Mouse (Mus musculus): ENCODE measurements around the gene Lix1l. TPM values are rescaled to one million over a fixed set of nuclear protein-coding genes. Genes with fewer than 3 reads are reported as not detected.
A peak's percentile ranks its signal among the peaks of the same experiment; 100 is the strongest.
"Not testable (repeated sequence)": the region's sequence is repeated elsewhere in the genome, so short reads cannot be mapped to it uniquely, and the experiment has no call there.

Lix1l gene
- polyA plus RNA-seq, 1 experiment: 8.1 TPM

- no peak overlapping the region for H3K27ac ChIP-seq (ENCODE audit: control insufficient read depth, insufficient read depth, low read depth, low read length)
- H3K36me3 ChIP-seq (ENCODE audit: control insufficient read depth, insufficient read depth, low read length): no peaks in the 10 kb centered on the region
- peaks cover 9% of the 10 kb centered on the region for H3K4me1 ChIP-seq (ENCODE audit: control insufficient read depth, insufficient read depth, low read length)
- no peak overlapping the region for H3K4me3 ChIP-seq (ENCODE audit: control insufficient read depth, low read depth, low read length)
- TF ChIP-seq POLR2A (IDR thresholded peaks at IDR 0.05; ENCODE audit: control insufficient read depth, low read depth, low read length) (no peak), CTCF (IDR thresholded peaks at IDR 0.05; ENCODE audit: control insufficient read depth, insufficient read depth, insufficient replicate concordance, low read depth, low read length) (no peak)
- no peaks in the 10 kb centered on the region for H3K27me3 ChIP-seq (ENCODE audit: control insufficient read depth, insufficient read depth, low read length)
These were observed 61.9 kb downstream of the Lix1l start for GRCm38 (mm10) chr3:96662731-96663316.

- no peaks in the 10 kb centered on the region for H3K27me3 ChIP-seq (ENCODE audit: control insufficient read depth, insufficient read depth, low read length)
- H3K27ac ChIP-seq (ENCODE audit: control insufficient read depth, insufficient read depth, low read depth, low read length): no peak overlapping the region
- no peaks in the 10 kb centered on the region for H3K36me3 ChIP-seq (ENCODE audit: control insufficient read depth, insufficient read depth, low read length)
- TF ChIP-seq POLR2A (IDR thresholded peaks at IDR 0.05; ENCODE audit: control insufficient read depth, low read depth, low read length): no peak
- TF ChIP-seq CTCF (IDR thresholded peaks at IDR 0.05; ENCODE audit: control insufficient read depth, insufficient read depth, insufficient replicate concordance, low read depth, low read length): 0 out of 2 replicates have a peak, but pooled peaks have one; percentile 29
- H3K4me1 ChIP-seq (ENCODE audit: control insufficient read depth, insufficient read depth, low read length): peaks cover 9% of the 10 kb centered on the region
- no peak overlapping the region for H3K4me3 ChIP-seq (ENCODE audit: control insufficient read depth, low read depth, low read length)
These were observed 62.7 kb downstream of the Lix1l start for GRCm38 (mm10) chr3:96663432-96664239.

- H3K27me3 ChIP-seq (ENCODE audit: control insufficient read depth, insufficient read depth, low read length); H3K36me3 ChIP-seq (ENCODE audit: control insufficient read depth, insufficient read depth, low read length); H3K4me3 ChIP-seq (ENCODE audit: control insufficient read depth, low read depth, low read length); H3K27ac ChIP-seq (ENCODE audit: control insufficient read depth, insufficient read depth, low read depth, low read length): not testable (repeated sequence)
- H3K4me1 ChIP-seq (ENCODE audit: control insufficient read depth, insufficient read depth, low read length): peaks cover 15% of the 10 kb centered on the region
These were observed 64.9 kb downstream of the Lix1l start for GRCm38 (mm10) chr3:96665732-96666363.

- Histone ChIP-seq H3K4me3 (ENCODE audit: control insufficient read depth, low read depth, low read length) (no peak overlapping the region), H3K27me3 (ENCODE audit: control insufficient read depth, insufficient read depth, low read length) (no peaks in the 10 kb centered on the region), H3K36me3 (ENCODE audit: control insufficient read depth, insufficient read depth, low read length) (no peaks in the 10 kb centered on the region), H3K4me1 (ENCODE audit: control insufficient read depth, insufficient read depth, low read length) (peaks cover 15% of the 10 kb centered on the region), H3K27ac (ENCODE audit: control insufficient read depth, insufficient read depth, low read depth, low read length) (no peak overlapping the region)
- TF ChIP-seq POLR2A (IDR thresholded peaks at IDR 0.05; ENCODE audit: control insufficient read depth, low read depth, low read length): no peak
- TF ChIP-seq CTCF (IDR thresholded peaks at IDR 0.05; ENCODE audit: control insufficient read depth, insufficient read depth, insufficient replicate concordance, low read depth, low read length): no peak
These were observed 66.0 kb downstream of the Lix1l start for GRCm38 (mm10) chr3:96666916-96667315.

- no peaks in the 10 kb centered on the region for H3K27me3 ChIP-seq (ENCODE audit: control insufficient read depth, insufficient read depth, low read length)
- H3K36me3 ChIP-seq (ENCODE audit: control insufficient read depth, insufficient read depth, low read length): no peaks in the 10 kb centered on the region
- peaks cover 15% of the 10 kb centered on the region for H3K4me1 ChIP-seq (ENCODE audit: control insufficient read depth, insufficient read depth, low read length)
- no peak overlapping the region for H3K4me3 ChIP-seq (ENCODE audit: control insufficient read depth, low read depth, low read length)
- TF ChIP-seq CTCF (IDR thresholded peaks at IDR 0.05; ENCODE audit: control insufficient read depth, insufficient read depth, insufficient replicate concordance, low read depth, low read length) (no peak), POLR2A (IDR thresholded peaks at IDR 0.05; ENCODE audit: control insufficient read depth, low read depth, low read length) (no peak)
- H3K27ac ChIP-seq (ENCODE audit: control insufficient read depth, insufficient read depth, low read depth, low read length): no peak overlapping the region
These were observed 66.4 kb downstream of the Lix1l start for GRCm38 (mm10) chr3:96667316-96667715.

GRCm38 (mm10) chr3:96668424-96669067 is 67.6 kb downstream of the Lix1l start:
- TF ChIP-seq POLR2A (IDR thresholded peaks at IDR 0.05; ENCODE audit: control insufficient read depth, low read depth, low read length) (no peak), CTCF (IDR thresholded peaks at IDR 0.05; ENCODE audit: control insufficient read depth, insufficient read depth, insufficient replicate concordance, low read depth, low read length) (no peak)
- no peak overlapping the region for H3K27ac ChIP-seq (ENCODE audit: control insufficient read depth, insufficient read depth, low read depth, low read length)

More at GRCm38 (mm10) chr3:96668424-96669067, 67.6 kb downstream of the Lix1l start:
- H3K4me3 ChIP-seq (ENCODE audit: control insufficient read depth, low read depth, low read length): no peak overlapping the region
- H3K4me1 ChIP-seq (ENCODE audit: control insufficient read depth, insufficient read depth, low read length): peaks cover 9% of the 10 kb centered on the region
- no peaks in the 10 kb centered on the region for H3K36me3 ChIP-seq (ENCODE audit: control insufficient read depth, insufficient read depth, low read length)
- no peaks in the 10 kb centered on the region for H3K27me3 ChIP-seq (ENCODE audit: control insufficient read depth, insufficient read depth, low read length)
